11 mouse cellular contexts compared by ENCODE assay signal in genomic region chr16:95834556-95835288, GRCm38 (mm10).
DNase-seq lines count a peak whose midpoint lies in the region; ATAC-seq lines count a peak whose summit lies in the region.
"Had no signal": no experiment of that assay in that cellular context is flagged by ENCODE, and none has a peak within 500 bp of the region (broad histone marks: within the 10 kb centered on the region; RNA-seq: fewer than 3 reads in every experiment).

No protein-coding gene starts in this region.

- H3K36me3 ChIP-seq in forebrain, embryonic 10.5 days (replicated peaks): no peaks in the 10 kb centered on the region
- H3K36me3 ChIP-seq in forebrain, embryonic 16.5 days (ENCODE audit: control insufficient read depth, insufficient read depth): no peaks in the 10 kb centered on the region
- no peaks in the 10 kb centered on the region for H3K36me3 ChIP-seq in kidney, embryonic 14.5 days (ENCODE audit: control insufficient read depth, insufficient read depth, low read length)
- H3K36me3 ChIP-seq in embryonic facial prominence, embryonic 12.5 days: no peaks in the 10 kb centered on the region
- no peaks in the 10 kb centered on the region for H3K36me3 ChIP-seq in limb, embryonic 12.5 days

- no peaks in the 10 kb centered on the region for H3K9me3 ChIP-seq in forebrain, embryonic 10.5 days
- no peaks in the 10 kb centered on the region for H3K9me3 ChIP-seq in forebrain, embryonic 16.5 days (ENCODE audit: control insufficient read depth, low read length)
- H3K9me3 ChIP-seq in kidney, embryonic 14.5 days (ENCODE audit: control insufficient read depth, low read length): no peaks in the 10 kb centered on the region
- H3K9me3 ChIP-seq in embryonic facial prominence, embryonic 12.5 days: no peaks in the 10 kb centered on the region
- no peaks in the 10 kb centered on the region for H3K9me3 ChIP-seq in limb, embryonic 12.5 days

- H3K27me3 ChIP-seq in forebrain, embryonic 10.5 days (ENCODE audit: poor library complexity, severe bottlenecking): no peaks in the 10 kb centered on the region
- H3K27me3 ChIP-seq in forebrain, embryonic 16.5 days (replicated peaks; ENCODE audit: control insufficient read depth, insufficient read depth, low read length): no peaks in the 10 kb centered on the region
- H3K27me3 ChIP-seq in kidney, embryonic 14.5 days (ENCODE audit: control insufficient read depth, insufficient read depth, low read length): no peaks in the 10 kb centered on the region
- H3K27me3 ChIP-seq in embryonic facial prominence, embryonic 12.5 days: no peaks in the 10 kb centered on the region
- no peaks in the 10 kb centered on the region for H3K27me3 ChIP-seq in limb, embryonic 12.5 days
- H3K27me3 ChIP-seq: Patski had no signal

- no peak overlapping the region; the same call in 1 of the 2 replicates for H3K9ac ChIP-seq in forebrain, embryonic 16.5 days (replicated peaks; ENCODE audit: low read depth, low read length)
- H3K9ac ChIP-seq in kidney, embryonic 14.5 days (ENCODE audit: low read depth, low read length): 0 out of 2 replicates have a peak overlapping the region, but pooled peaks have one; percentile 8
- H3K9ac ChIP-seq in embryonic facial prominence, embryonic 12.5 days: no peak overlapping the region
- H3K9ac ChIP-seq in limb, embryonic 12.5 days (replicated peaks): no peak overlapping the region

- H3K4me3 ChIP-seq in forebrain, embryonic 10.5 days: no peak overlapping the region
- no peak overlapping the region for H3K4me3 ChIP-seq in forebrain, embryonic 16.5 days (replicated peaks; ENCODE audit: low read length)
- no peak overlapping the region for H3K4me3 ChIP-seq in kidney, embryonic 14.5 days (ENCODE audit: low read length)
- no peak overlapping the region for H3K4me3 ChIP-seq in embryonic facial prominence, embryonic 12.5 days
- H3K4me3 ChIP-seq in limb, embryonic 12.5 days (replicated peaks): no peak overlapping the region
- H3K4me3 ChIP-seq: left cerebral cortex, adult 2 months had no signal

- WGBS in forebrain, embryonic 10.5 days: 65% methylated on average over 11 of the region's 11 CpGs
- WGBS in forebrain, embryonic 16.5 days: 18% methylated on average over 11 of the region's 11 CpGs
- 19% methylated on average over 11 of the region's 11 CpGs for WGBS in kidney, embryonic 14.5 days
- 22% methylated on average over 11 of the region's 11 CpGs for WGBS in embryonic facial prominence, embryonic 12.5 days
- WGBS in limb, embryonic 12.5 days: 15% methylated on average over 11 of the region's 11 CpGs

- no peak overlapping the region for H3K4me2 ChIP-seq in forebrain, embryonic 16.5 days (ENCODE audit: low read length)
- H3K4me2 ChIP-seq in kidney, embryonic 14.5 days (replicated peaks; ENCODE audit: low read depth, low read length): no peak overlapping the region
- no peak overlapping the region for H3K4me2 ChIP-seq in embryonic facial prominence, embryonic 12.5 days (replicated peaks)
- peak overlapping the region; percentile 23 for H3K4me2 ChIP-seq in limb, embryonic 12.5 days

- no peak for ATAC-seq in forebrain, embryonic 16.5 days
- no peak for ATAC-seq in kidney, embryonic 14.5 days (ENCODE audit: low FRiP score, low TSS enrichment)
- peak; percentile 67; the same call in 1 of the 2 replicates for ATAC-seq in embryonic facial prominence, embryonic 12.5 days (ENCODE audit: insufficient number of reproducible peaks, insufficient read depth, low FRiP score, low TSS enrichment)
- peak; percentile 51; the same call in 1 of the 2 replicates for ATAC-seq in limb, embryonic 12.5 days (ENCODE audit: insufficient number of reproducible peaks, insufficient read depth, low FRiP score, low TSS enrichment, low read depth)
- ATAC-seq: Patski had no signal

- H3K4me1 ChIP-seq in forebrain, embryonic 10.5 days: peaks cover 34% of the 10 kb centered on the region
- peaks cover 15% of the 10 kb centered on the region for H3K4me1 ChIP-seq in forebrain, embryonic 16.5 days (replicated peaks; ENCODE audit: control insufficient read depth, insufficient read depth, low read length)
- peaks cover 39% of the 10 kb centered on the region for H3K4me1 ChIP-seq in kidney, embryonic 14.5 days (ENCODE audit: control insufficient read depth, insufficient read depth, low read length)
- H3K4me1 ChIP-seq in embryonic facial prominence, embryonic 12.5 days: peaks cover 37% of the 10 kb centered on the region
- peaks cover 47% of the 10 kb centered on the region for H3K4me1 ChIP-seq in limb, embryonic 12.5 days (replicated peaks)

- H3K27ac ChIP-seq in forebrain, embryonic 10.5 days: 0 out of 2 replicates have a peak overlapping the region, but pooled peaks have one; percentile 11
- no peak overlapping the region for H3K27ac ChIP-seq in forebrain, embryonic 16.5 days (ENCODE audit: low read length)
- peak overlapping the region; percentile 62 for H3K27ac ChIP-seq in kidney, embryonic 14.5 days (ENCODE audit: low read depth, low read length)
- peak overlapping the region; percentile 78 for H3K27ac ChIP-seq in embryonic facial prominence, embryonic 12.5 days
- peak overlapping the region; percentile 88 for H3K27ac ChIP-seq in limb, embryonic 12.5 days
- H3K27ac ChIP-seq: left cerebral cortex, adult 2 months had no signal

- no peak for DNase-seq in forebrain, embryonic 10.5 days (ENCODE audit: extremely low spot score, low spot score)
- no peak for DNase-seq in kidney, adult 18-20 months
- DNase-seq in right cerebral cortex, postnatal 10 days (ENCODE audit: low spot score in 2 of 2): no peak
- no peak for DNase-seq in right cerebral cortex, postnatal 4 days
- DNase-seq: cerebellum, postnatal 25 days had no signal

Comparison
In these comparisons a context has a peak if more than half of its experiments do, and no peak if none do; other contexts are left out.
1. ATAC-seq: peak in embryonic facial prominence, embryonic 12.5 days (single experiment) and limb, embryonic 12.5 days (single experiment); none in forebrain, embryonic 16.5 days (single experiment) and kidney, embryonic 14.5 days (single experiment).